Mouse (Mus musculus) CD8-positive naive resting alpha-beta T cell, adult 57 days (primary cell): ENCODE results near the gene 4930556J24Rik. TPM values are rescaled to one million over a fixed set of nuclear protein-coding genes. Genes with fewer than 3 reads are reported as not detected.

Experiments used
- total RNA-seq: library from RNA; stranded (reverse); gene quantifications from one replicate; pipeline ENCODE4 v1.2.4, GENCODE M21; 2023

4930556J24Rik gene
- not detected for total RNA-seq

DNA sequence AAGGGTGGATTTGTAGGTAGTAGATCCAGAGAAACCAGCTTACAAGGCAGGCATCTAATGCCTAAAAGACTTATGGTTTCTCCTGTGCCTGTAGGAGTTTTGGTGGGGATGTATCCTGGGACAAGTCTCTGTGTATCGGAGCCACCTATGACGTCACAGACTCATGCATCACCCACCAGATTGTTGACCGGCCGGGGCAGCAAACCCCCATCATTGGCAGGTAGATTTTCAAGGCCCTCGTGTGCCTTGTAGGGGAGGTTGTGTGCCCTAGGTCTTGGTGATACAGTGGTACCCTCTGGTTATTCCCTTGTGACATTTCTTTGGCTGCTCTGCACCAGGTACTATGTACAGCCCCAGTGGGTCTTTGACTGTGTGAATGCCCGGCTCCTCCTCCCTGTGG is at the start of gene 4930556J24Rik:
TSS of gene 4930556J24Rik (minus strand) at position 101 of the 400 bp plus-strand sequence.

DNA sequence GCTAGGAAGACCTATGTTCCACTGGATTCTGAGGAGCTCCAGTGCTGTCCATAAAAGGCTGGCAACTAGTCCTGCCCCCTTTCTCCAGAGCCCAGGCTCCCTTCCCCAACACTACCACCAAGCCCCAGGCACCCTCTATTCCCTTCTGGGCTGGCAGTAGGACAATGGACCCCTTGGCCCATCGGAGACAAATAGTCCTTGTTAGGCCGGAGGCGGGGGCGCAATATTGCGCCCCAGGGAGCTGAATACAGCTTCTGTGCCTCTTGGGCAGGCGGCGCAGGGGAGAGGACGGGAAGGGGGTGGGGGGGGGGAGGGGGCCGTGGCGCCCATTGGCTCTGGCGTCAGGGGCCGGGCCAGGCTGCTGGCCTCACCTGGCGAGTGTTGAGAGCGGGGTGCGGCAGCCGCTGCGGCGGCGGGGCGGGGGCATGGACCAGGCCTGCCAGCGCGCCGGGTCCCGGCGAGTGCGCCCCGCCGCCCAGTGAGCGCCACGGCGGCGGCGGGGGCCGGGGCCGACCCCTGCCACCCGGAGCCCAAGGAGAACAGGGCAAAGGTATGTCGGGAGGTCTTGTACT is 6.8 kb upstream of the 4930556J24Rik start, which contains the start of gene Gal3st1:
TSS of gene Gal3st1 (plus strand) at position 346 of the 572 bp plus-strand sequence.

DNA sequence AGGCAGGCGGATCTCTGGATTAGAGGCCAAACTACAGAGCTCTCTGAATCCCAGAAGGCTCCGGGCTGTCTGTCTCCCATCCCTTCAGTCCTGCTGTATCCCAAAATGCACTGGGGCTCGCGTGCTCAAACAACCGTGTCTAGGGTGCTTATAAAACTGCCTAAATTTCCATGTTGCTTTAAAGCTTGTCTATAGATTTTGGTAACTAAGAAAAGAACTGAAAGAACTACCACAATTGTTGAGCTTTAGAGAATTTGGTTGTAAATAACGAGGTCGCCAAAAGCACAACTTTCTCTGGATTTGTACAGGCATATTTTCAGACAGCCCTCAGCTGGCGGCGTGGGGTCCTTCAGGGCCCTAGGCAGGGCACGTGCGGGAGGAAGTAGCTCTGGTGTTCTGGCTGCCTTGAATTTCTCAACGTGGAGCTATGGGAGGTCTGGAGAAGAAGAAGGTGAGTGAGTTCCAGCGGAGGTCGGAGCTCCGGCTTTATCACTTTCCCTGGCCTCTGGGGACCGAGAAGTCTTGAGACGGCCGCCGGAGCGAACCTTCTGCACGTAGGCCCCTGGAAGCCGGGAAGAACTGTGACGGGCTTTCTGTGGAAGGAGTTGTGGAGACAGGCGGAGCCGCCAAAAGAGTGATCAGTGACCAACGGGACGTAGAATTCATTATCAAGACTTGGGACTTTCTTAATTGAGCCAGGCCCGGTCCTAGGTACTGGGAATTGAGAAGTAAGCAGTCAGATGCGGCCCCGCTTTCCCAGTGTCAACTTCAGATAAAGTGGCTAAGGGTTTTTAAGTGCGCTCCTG is 12.8 kb downstream of the 4930556J24Rik start, which contains the start of gene Pes1:
TSS of gene Pes1 (plus strand) at position 366 of the 806 bp plus-strand sequence.

DNA sequence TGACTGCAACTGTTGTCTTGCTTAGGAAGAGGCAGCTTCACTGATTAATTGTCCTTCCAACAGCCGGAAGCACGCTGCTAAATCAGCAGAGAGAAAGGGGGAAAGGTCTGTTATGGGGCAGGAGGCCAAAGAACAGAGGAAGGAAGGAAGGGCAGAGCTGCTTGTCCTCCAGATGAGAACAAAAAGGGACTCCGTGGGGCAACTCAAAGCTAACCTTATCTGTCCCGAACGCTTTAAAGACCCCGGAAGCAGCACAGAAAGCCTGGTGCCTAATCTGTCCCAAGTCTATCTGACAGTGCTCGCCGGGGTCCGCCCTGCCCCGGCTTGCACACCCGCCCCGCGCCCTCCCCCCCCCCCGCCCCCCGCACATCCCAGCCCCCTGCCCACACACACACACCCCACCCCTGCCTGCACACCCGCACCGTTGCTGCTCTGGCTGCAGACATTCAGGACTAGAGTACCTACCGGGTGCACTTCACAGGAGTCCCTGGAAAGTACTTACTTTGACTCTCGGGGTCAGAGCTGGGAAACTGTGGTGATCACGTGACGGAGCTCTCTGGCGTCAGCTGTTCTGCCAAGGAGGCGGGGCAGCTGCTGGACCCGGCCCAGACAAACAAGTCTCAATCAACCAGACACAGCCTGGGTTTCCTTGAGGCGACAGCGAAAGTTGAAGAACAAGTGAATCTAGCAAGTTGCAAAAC is 44.9 kb downstream of the 4930556J24Rik start, which contains the start of gene Tcn2:
TSS of gene Tcn2 (minus strand) at position 649 of the 701 bp plus-strand sequence.

DNA sequence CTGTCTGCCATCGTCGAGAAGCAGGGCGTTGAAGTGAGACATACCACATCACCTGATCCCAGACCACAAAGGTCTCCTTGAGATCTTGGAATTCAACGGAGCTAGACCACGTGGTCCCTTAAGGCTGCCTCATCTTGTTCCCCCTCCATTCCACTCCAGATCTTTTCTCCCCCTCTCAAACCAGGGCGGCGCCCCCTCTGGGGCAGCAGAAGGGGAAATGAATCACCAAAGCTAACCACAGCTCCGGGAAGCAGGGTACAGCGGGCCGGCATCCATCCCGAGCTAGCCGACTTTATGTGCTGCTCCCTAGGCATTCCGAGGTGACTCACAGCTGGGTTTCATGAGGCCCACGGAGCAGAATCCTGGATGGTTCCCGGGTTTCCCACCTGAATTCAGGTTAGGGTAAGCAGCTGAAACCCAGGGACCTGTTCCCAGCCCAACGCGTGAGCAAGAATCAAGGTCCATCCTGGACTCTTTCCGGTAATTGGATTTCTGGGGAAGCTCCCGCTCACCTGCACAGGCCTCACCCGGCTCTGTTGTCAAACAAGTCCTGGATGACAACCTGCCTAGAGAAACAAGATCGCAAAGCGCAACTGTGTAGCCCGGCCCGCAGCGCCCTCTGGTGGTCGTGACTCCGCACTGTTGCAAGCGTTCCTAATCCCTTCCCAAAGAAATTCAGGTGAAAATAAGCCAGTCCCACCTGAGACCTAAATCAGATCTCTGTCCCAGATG is 62.3 kb downstream of the 4930556J24Rik start, which contains the start of gene Slc35e4:
TSS of gene Slc35e4 (minus strand) at position 556 of the 732 bp plus-strand sequence.

DNA sequence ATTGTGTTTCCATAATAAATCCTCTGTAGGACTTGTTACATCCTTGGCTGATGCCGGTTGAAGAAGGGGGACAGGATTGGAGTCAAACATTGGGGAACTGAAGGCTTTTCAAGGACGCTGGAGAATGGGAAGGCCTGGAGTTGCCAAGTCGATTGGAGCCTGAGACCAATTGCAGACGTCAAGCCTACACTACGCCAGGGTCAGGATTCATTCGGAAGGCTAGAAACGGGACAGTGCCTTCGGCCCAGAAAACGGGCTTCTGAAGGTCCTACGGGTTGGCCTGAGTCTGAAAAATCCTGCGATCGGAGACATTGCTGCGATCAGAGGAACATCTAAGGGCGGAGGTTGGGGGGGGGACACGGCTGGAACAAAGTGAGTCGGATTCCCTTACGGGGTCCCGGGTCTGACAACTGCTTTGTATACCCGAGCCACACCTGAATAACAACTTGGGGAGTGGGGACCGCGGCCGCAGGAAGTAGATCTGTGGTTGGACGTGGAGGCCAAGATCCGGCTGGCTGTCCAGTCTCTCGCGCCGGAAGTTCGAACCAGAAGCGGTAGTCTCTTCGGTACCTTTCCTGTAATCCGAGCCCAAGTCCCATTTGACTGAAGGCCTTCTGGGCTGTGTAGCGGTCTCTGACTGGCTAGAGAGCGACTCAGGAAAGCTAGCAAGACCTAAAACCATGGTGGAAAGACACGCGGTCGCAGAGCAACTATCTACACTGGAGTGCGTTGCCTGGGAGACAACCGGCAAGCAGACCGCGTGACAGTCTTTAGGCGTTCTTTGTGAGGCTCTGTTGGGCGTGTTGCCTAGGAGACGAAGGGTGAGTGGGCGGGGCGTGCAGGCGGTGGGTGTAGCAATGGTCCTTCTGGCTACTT is 81.9 kb downstream of the 4930556J24Rik start, which contains the start of the genes 4921536K21Rik and Dusp18:
TSS of gene 4921536K21Rik (minus strand) at position 693 of the 876 bp plus-strand sequence.
TSS of gene Dusp18 (plus strand) at position 835 of the 876 bp plus-strand sequence.

Other genes with a start within 250 kb of the 4930556J24Rik start
- gene Osbp2, start 112.9 kb downstream of the 4930556J24Rik start, total RNA-seq: not detected
- gene 4921536K21Rik, start 81.7 kb downstream of the 4930556J24Rik start, total RNA-seq: 0.40 TPM
- gene Dusp18, start 81.5 kb downstream of the 4930556J24Rik start, total RNA-seq: 10.3 TPM
- gene Slc35e4, start 62.1 kb downstream of the 4930556J24Rik start, total RNA-seq: 4.4 TPM
- 8.6 TPM for gene Tcn2, start 44.6 kb downstream of the 4930556J24Rik start, total RNA-seq
- gene Pes1, start 12.8 kb downstream of the 4930556J24Rik start, total RNA-seq: 84.3 TPM
- gene Gal3st1, start 6.9 kb upstream of the 4930556J24Rik start, total RNA-seq: not detected
- gene Sec14l4, start 54.7 kb upstream of the 4930556J24Rik start, total RNA-seq: not detected
- not detected for gene Sec14l3, start 88.1 kb upstream of the 4930556J24Rik start, total RNA-seq
- 1.5 TPM for gene Mtfp1, start 118.7 kb upstream of the 4930556J24Rik start, total RNA-seq
- gene Sec14l2, start 146.6 kb upstream of the 4930556J24Rik start, total RNA-seq: 2.0 TPM
- gene Rnf215, start 158.4 kb upstream of the 4930556J24Rik start, total RNA-seq: 22.8 TPM
- gene Ccdc157, start 183.5 kb upstream of the 4930556J24Rik start, total RNA-seq: 9.5 TPM
- gene Sf3a1, start 183.6 kb upstream of the 4930556J24Rik start, total RNA-seq: 61.1 TPM
- gene Tbc1d10a, start 210.0 kb upstream of the 4930556J24Rik start, total RNA-seq: 44.6 TPM
- 6.7 TPM for gene Castor1, start 241.4 kb upstream of the 4930556J24Rik start, total RNA-seq